Comparison of ENCODE assay signal across 8 mouse cellular contexts in the genomic region with DNA sequence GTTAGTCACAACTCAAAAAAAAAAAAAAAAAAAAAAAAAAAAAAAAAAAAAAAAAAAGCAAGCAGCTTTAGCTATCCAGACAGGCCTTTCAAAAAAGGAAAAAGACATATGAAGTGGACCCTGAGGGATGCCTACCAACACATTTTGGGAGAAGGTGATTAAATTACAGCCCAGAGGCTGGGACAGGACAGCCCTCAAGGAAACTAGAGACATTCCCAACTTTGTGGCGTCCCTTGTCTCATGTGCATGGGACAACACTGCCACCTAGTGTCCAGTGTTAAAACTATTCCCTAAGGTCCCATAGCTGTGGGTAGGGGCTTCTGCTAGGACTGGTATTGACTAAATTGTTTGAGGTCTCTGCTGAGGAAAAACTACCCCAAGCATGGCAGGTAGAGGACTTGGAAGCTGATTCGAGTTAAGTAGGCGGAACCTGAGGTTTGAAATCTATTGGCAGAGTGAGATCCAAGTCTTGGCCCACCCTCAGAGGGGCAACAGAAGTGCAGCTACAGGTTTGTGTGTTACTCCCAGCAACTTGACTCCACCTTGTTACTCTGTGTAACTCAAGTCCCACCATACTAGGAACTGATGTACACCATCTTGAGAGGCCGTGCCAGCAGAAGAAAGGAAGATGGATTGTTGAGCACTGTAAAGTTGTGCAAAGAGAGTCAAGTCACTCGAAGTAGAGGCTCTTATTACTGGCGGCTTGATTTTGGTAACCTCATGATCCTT. TPM values are rescaled to one million over a fixed set of nuclear protein-coding genes. Genes with fewer than 3 reads are reported as not detected.
A peak's percentile ranks its signal among the peaks of the same experiment; 100 is the strongest.
DNase-seq lines count a peak whose midpoint lies in the region; ATAC-seq and TF ChIP-seq lines count a peak whose summit lies in the region.

No protein-coding gene starts in this region.

- peak; percentile 94 for TF ChIP-seq CTCF in midbrain, postnatal 0 days (IDR thresholded peaks at IDR 0.05)

- no peaks in the 10 kb centered on the region for H3K27me3 ChIP-seq in intestine, embryonic 16.5 days (replicated peaks; ENCODE audit: control insufficient read depth, insufficient read depth, low read length)
- H3K27me3 ChIP-seq in limb, embryonic 12.5 days = peaks cover 4% of the 10 kb centered on the region
- H3K27me3 ChIP-seq in midbrain, postnatal 0 days (ENCODE audit: insufficient read depth, low read length) = no peaks in the 10 kb centered on the region

- H3K4me1 ChIP-seq in intestine, embryonic 16.5 days (ENCODE audit: control insufficient read depth, insufficient read depth, low read length) = no peaks in the 10 kb centered on the region
- H3K4me1 ChIP-seq in limb, embryonic 12.5 days (replicated peaks) = peaks cover 9% of the 10 kb centered on the region; the same call in 1 of the 2 replicates
- no peaks in the 10 kb centered on the region for H3K4me1 ChIP-seq in midbrain, postnatal 0 days (ENCODE audit: insufficient read depth, low read length)

- no peak overlapping the region for H3K27ac ChIP-seq in intestine, embryonic 16.5 days (ENCODE audit: low read length)
- no peak overlapping the region for H3K27ac ChIP-seq in limb, embryonic 12.5 days
- no peak overlapping the region for H3K27ac ChIP-seq in midbrain, postnatal 0 days (ENCODE audit: low read depth, low read length)

- peak; percentile 84 for ATAC-seq in intestine, embryonic 16.5 days
- ATAC-seq in limb, embryonic 12.5 days (ENCODE audit: insufficient number of reproducible peaks, insufficient read depth, low FRiP score, low TSS enrichment, low read depth) = peak; percentile 82
- ATAC-seq in midbrain, postnatal 0 days (ENCODE audit: low FRiP score) = peak; percentile 70; the same call in 1 of the 2 replicates

- no peak overlapping the region for H3K9ac ChIP-seq in intestine, embryonic 16.5 days (ENCODE audit: low read depth, low read length)
- H3K9ac ChIP-seq in limb, embryonic 12.5 days (replicated peaks) = no peak overlapping the region
- H3K9ac ChIP-seq in midbrain, postnatal 0 days (replicated peaks; ENCODE audit: low read length, poor library complexity, severe bottlenecking) = no peak overlapping the region

- WGBS in intestine, embryonic 16.5 days = 41% methylated on average over 6 of the region's 6 CpGs
- WGBS in limb, embryonic 12.5 days = 41% methylated on average over 6 of the region's 6 CpGs
- WGBS in midbrain, postnatal 0 days = 46% methylated on average over 6 of the region's 6 CpGs

- H3K36me3 ChIP-seq in intestine, embryonic 16.5 days (ENCODE audit: control insufficient read depth, insufficient read depth, low read length) = no peaks in the 10 kb centered on the region
- H3K36me3 ChIP-seq in limb, embryonic 12.5 days = no peaks in the 10 kb centered on the region
- H3K36me3 ChIP-seq in midbrain, postnatal 0 days (ENCODE audit: insufficient read depth, low read length) = no peaks in the 10 kb centered on the region

- H3K9me3 ChIP-seq in intestine, embryonic 16.5 days (ENCODE audit: control insufficient read depth, low read length) = no peaks in the 10 kb centered on the region
- no peaks in the 10 kb centered on the region for H3K9me3 ChIP-seq in limb, embryonic 12.5 days
- no peaks in the 10 kb centered on the region for H3K9me3 ChIP-seq in midbrain, postnatal 0 days (ENCODE audit: low read length)

- H3K4me3 ChIP-seq in intestine, embryonic 16.5 days (ENCODE audit: low read length) = no peak overlapping the region
- H3K4me3 ChIP-seq in limb, embryonic 12.5 days (replicated peaks) = no peak overlapping the region
- H3K4me3 ChIP-seq in midbrain, postnatal 0 days (ENCODE audit: low read depth, low read length) = no peak overlapping the region

- H3K4me2 ChIP-seq in intestine, embryonic 16.5 days (ENCODE audit: low read depth, low read length) = no peak overlapping the region
- no peak overlapping the region for H3K4me2 ChIP-seq in limb, embryonic 12.5 days
- H3K4me2 ChIP-seq in midbrain, postnatal 0 days (ENCODE audit: low read depth, low read length, poor library complexity, severe bottlenecking) = no peak overlapping the region

- DNase-seq in 3134 (ENCODE audit: extremely low read depth, insufficient read length, low spot score) (peak; percentile 11), NIH3T3 (ENCODE audit: low read depth) (peak; percentile 91)
- peak; percentile 30 for DNase-seq in cerebellum, adult 9-11 months
- DNase-seq in frontal cortex, postnatal 10 days (ENCODE audit: low spot score in 2 of 2) = peak; percentile 27 to 61
- DNase-seq in midbrain, postnatal 0 days (ENCODE audit: low spot score) = peak; percentile 78
- peak; percentile 64 for DNase-seq in urinary bladder, postnatal 25 days (ENCODE audit: low spot score)

RNA-seq across cellular contexts. Expression of a gene that starts 26.6 kb away (rescaled TPM):
- polyA plus RNA-seq in intestine, embryonic 16.5 days (2015; fragmentation: Nextera tagmentation; extraction: Ambion mirVana) = 0.05 TPM in 2 replicates
- 0.88 and 1.8 TPM in 2 replicates for polyA plus RNA-seq in limb, embryonic 12.5 days (2016; fragmentation: Nextera tagmentation; extraction: Ambion mirVana)
- 2.3 and 4.0 TPM in 2 replicates for total RNA-seq in midbrain, postnatal 0 days (2014; rRNA removed)
- polyA plus RNA-seq in midbrain, postnatal 0 days (2015; fragmentation: Nextera tagmentation; extraction: Ambion mirVana) = 0.09 and 0.20 TPM in 2 replicates

Comparison
In these comparisons a context has a peak if more than half of its experiments do, and no peak if none do; other contexts are left out.
1. DNase-seq: peak in every context shown above with its lines; median percentile 91 in NIH3T3; 78 in midbrain, postnatal 0 days; 64 in urinary bladder, postnatal 25 days; 44 in frontal cortex, postnatal 10 days; 30 in cerebellum, adult 9-11 months; 11 in 3134.